Mouse (Mus musculus) forebrain, embryonic 13.5 days (tissue): ENCODE results near the gene Cdadc1. TPM values are rescaled to one million over a fixed set of nuclear protein-coding genes. Genes with fewer than 3 reads are reported as not detected.

Experiments
- ATAC-seq: fragments of 200-750 bp; cut with Nextera tagmentation; 2 replicates; pipeline ENCODE4 v1.8.0; 2017
- H3K27ac ChIP-seq: fragments of 300-500 bp; sonication (generic); 2 replicates; pipeline ENCODE4 v1.5.1; 2015; ENCODE audit warnings: inconsistent platforms, mild to moderate bottlenecking, moderate library complexity
- H3K27me3 ChIP-seq: fragments of 300-500 bp; sonication (generic); 2 replicates; pipeline ENCODE4 v1.6.1; 2015; ENCODE audit warnings: mild to moderate bottlenecking, inconsistent platforms
- H3K36me3 ChIP-seq: fragments of 300-500 bp; sonication (generic); 2 replicates; pipeline ENCODE4 v1.6.1; 2015; ENCODE audit warnings: mild to moderate bottlenecking, inconsistent platforms; ENCODE audit not compliant: poor library complexity, severe bottlenecking
- H3K4me1 ChIP-seq: fragments of 300-500 bp; sonication (generic); 2 replicates; pipeline ENCODE4 v1.6.1; 2015; ENCODE audit warnings: inconsistent platforms
- H3K4me2 ChIP-seq: fragments of 300-500 bp; sonication (generic); 2 replicates; pipeline ENCODE4 v1.6.1; 2015; ENCODE audit warnings: inconsistent platforms, mild to moderate bottlenecking, moderate library complexity
- H3K4me3 ChIP-seq: fragments of 300-500 bp; sonication (generic); 2 replicates; pipeline ENCODE4 v1.5.1; 2015; ENCODE audit warnings: mild to moderate bottlenecking, inconsistent platforms
- H3K9ac ChIP-seq: fragments of 300-500 bp; sonication (generic); 2 replicates; pipeline ENCODE4 v1.6.1; 2015; ENCODE audit warnings: mild to moderate bottlenecking, inconsistent platforms
- H3K9me3 ChIP-seq: fragments of 300-500 bp; sonication (generic); replicated peaks from 2 replicates; pipeline ENCODE4 v1.6.1; 2016; ENCODE audit warnings: inconsistent platforms
- WGBS: fragments of 180-500 bp; shearing (Covaris S2); methylation state at CpG from one replicate; pipeline ENCODE4 v1.1.7; 2015; 5-methylcytosine and 5-hydroxymethylcytosine counted together
- polyA plus RNA-seq: library from polyadenylated mRNA; unstranded; fragments of >200 nt; fragmentation: Nextera tagmentation; extraction: Ambion mirVana; gene quantifications from 2 replicates; pipeline ENCODE4 v1.2.1, GENCODE M21; 2015

The Cdadc1 gene
- polyA plus RNA-seq = 32.4 and 38.4 TPM in 2 replicates

- Histone ChIP-seq H3K27ac (peak within 1 kb of the TSS; percentile 61), H3K27me3 (0 out of 2 replicates have a peak, but pooled peaks cover 4% of the 10 kb centered on the region), H3K4me3 (peak within 1 kb of the TSS; percentile 92), H3K9ac (peak within 1 kb of the TSS; percentile 91), H3K36me3 (peaks cover 14% of the 10 kb centered on the region), H3K9me3 (no peaks in the 10 kb centered on the region), H3K4me1 (peaks cover 12% of the 10 kb centered on the region), H3K4me2 (peak within 1 kb of the TSS; percentile 91)
- ATAC-seq = peak; percentile 97
- WGBS = under 1% methylated on average over 46 of the region's 48 CpGs
These were observed at the start of gene Cdadc1 for GRCm38 (mm10) chr14:59597398-59598259. Cdadc1 (minus strand) TSS chr14:59597959.

DNA sequence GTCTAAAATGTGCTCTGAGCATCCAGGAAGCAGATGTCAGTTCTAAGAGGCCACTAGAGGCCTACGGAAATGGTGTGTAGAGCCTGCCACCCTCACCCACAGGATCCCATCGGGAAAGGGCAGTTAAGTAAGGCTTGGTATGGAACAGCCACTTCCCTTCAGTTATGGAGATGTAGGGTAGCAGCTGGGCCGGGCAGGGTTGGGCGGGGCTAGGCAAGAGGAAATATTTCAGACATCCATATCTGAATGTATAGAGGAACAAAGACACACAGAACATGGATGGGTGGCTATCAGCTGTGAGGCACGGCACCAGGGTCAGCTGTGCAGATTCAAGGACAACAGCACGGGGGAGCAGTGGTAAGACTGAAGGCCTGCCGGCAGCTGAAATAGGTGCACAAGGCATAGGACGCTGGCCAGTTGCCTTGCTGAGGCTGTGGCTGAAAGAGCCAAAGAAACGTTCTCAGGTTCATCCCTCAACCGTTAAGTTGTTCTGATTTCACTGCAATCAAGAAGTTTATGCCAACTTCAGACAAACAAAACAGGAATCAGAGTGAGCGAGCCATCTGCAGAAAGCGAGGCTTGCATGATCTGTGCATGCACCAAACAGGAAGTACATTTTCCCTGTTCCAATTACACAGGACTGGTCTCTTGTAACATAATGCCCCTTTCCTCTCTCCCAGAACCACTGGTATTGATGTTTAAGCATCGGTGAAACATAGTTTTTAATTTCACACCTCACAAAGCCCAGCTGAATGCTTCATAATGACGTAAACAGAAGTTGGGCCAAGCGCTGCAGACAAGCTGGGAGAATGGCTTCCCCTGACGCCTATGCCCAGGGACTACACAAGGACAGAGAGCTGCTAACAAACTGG, 49.3 kb upstream of the Cdadc1 start:
- H3K4me1 ChIP-seq = peaks cover 7% of the 10 kb centered on the region
- H3K9ac ChIP-seq = no peak overlapping the region
- WGBS = 76% methylated on average over 16 of the region's 16 CpGs
- no peak overlapping the region for H3K4me3 ChIP-seq
- no peaks in the 10 kb centered on the region for H3K27me3 ChIP-seq
- no peaks in the 10 kb centered on the region for H3K9me3 ChIP-seq
- H3K4me2 ChIP-seq = no peak overlapping the region
- ATAC-seq = no peak
- H3K36me3 ChIP-seq = no peaks in the 10 kb centered on the region
- H3K27ac ChIP-seq = no peak overlapping the region

DNA sequence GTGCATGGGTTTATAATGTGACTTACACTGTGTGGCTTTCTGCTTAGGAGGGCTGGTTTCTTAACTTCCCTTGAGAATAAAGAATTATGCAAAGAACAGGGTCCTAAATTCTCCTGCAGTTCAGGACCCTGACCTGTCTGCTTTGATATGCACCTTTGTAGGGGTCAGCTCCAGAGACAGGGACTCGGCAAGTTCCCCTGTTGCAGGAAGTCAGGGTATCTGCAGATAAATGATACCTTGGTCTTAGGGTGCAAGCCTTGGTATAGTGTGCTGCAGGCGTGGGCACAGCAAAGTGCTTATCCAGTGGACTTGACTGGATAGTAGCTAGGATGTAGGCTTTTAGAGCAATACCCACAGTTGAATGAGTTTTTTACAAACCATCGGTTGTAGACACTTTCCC, 47.1 kb upstream of the Cdadc1 start:
- Histone ChIP-seq H3K36me3 (no peaks in the 10 kb centered on the region), H3K27ac (no peak overlapping the region), H3K4me2 (no peak overlapping the region), H3K9me3 (no peaks in the 10 kb centered on the region), H3K4me1 (peaks cover 13% of the 10 kb centered on the region), H3K27me3 (no peaks in the 10 kb centered on the region), H3K9ac (no peak overlapping the region), H3K4me3 (no peak overlapping the region)
- WGBS = 90% methylated on average over 3 of the region's 3 CpGs
- ATAC-seq = no peak

GRCm38 (mm10) chr14:59644166-59644565, 46.4 kb upstream of the Cdadc1 start:
- H3K4me3 ChIP-seq = no peak overlapping the region
- no peak overlapping the region for H3K27ac ChIP-seq
- ATAC-seq = no peak
- peaks cover 19% of the 10 kb centered on the region for H3K4me1 ChIP-seq
- H3K4me2 ChIP-seq = no peak overlapping the region
- H3K27me3 ChIP-seq = no peaks in the 10 kb centered on the region
- H3K36me3 ChIP-seq = no peaks in the 10 kb centered on the region
- H3K9ac ChIP-seq = no peak overlapping the region
- WGBS = 81% methylated on average over 1 of the region's 1 CpGs
- H3K9me3 ChIP-seq = no peaks in the 10 kb centered on the region

- no peak for ATAC-seq
- 92% methylated on average over 12 of the region's 12 CpGs for WGBS
- no peaks in the 10 kb centered on the region for H3K36me3 ChIP-seq
- no peak overlapping the region for H3K27ac ChIP-seq
- no peak overlapping the region for H3K4me2 ChIP-seq
- H3K9ac ChIP-seq = no peak overlapping the region
- H3K4me3 ChIP-seq = no peak overlapping the region
- H3K27me3 ChIP-seq = no peaks in the 10 kb centered on the region
- peaks cover 19% of the 10 kb centered on the region for H3K4me1 ChIP-seq
- no peaks in the 10 kb centered on the region for H3K9me3 ChIP-seq
These were observed 45.8 kb upstream of the Cdadc1 start for GRCm38 (mm10) chr14:59643582-59643981.

- H3K27me3 ChIP-seq = no peaks in the 10 kb centered on the region
- H3K9me3 ChIP-seq = no peaks in the 10 kb centered on the region
- WGBS = 42% methylated on average over 5 of the region's 5 CpGs
- no peak overlapping the region for H3K27ac ChIP-seq
- H3K4me2 ChIP-seq = no peak overlapping the region
- ATAC-seq = no peak
- no peak overlapping the region for H3K4me3 ChIP-seq
- H3K9ac ChIP-seq = no peak overlapping the region
- peaks cover 19% of the 10 kb centered on the region for H3K4me1 ChIP-seq
- no peaks in the 10 kb centered on the region for H3K36me3 ChIP-seq
These were observed 44.1 kb upstream of the Cdadc1 start for GRCm38 (mm10) chr14:59641856-59642255.

GRCm38 (mm10) chr14:59638906-59639703, 41.3 kb upstream of the Cdadc1 start:
- Histone ChIP-seq H3K27ac (no peak overlapping the region), H3K27me3 (no peaks in the 10 kb centered on the region), H3K4me1 (peaks cover 19% of the 10 kb centered on the region), H3K4me2 (no peak overlapping the region), H3K4me3 (no peak overlapping the region), H3K9me3 (no peaks in the 10 kb centered on the region), H3K9ac (no peak overlapping the region), H3K36me3 (no peaks in the 10 kb centered on the region)
- 64% methylated on average over 7 of the region's 7 CpGs for WGBS
- no peak for ATAC-seq

- ATAC-seq = no peak
- H3K27me3 ChIP-seq = no peaks in the 10 kb centered on the region
- WGBS = 65% methylated on average over 9 of the region's 9 CpGs
- peaks cover 13% of the 10 kb centered on the region for H3K4me1 ChIP-seq
- H3K4me3 ChIP-seq = no peak overlapping the region
- no peak overlapping the region for H3K9ac ChIP-seq
- no peak overlapping the region for H3K4me2 ChIP-seq
- H3K36me3 ChIP-seq = peaks cover 38% of the 10 kb centered on the region
- no peak overlapping the region for H3K27ac ChIP-seq
- H3K9me3 ChIP-seq = no peaks in the 10 kb centered on the region
These were observed 36.2 kb upstream of the Cdadc1 start for GRCm38 (mm10) chr14:59633988-59634387.

DNA sequence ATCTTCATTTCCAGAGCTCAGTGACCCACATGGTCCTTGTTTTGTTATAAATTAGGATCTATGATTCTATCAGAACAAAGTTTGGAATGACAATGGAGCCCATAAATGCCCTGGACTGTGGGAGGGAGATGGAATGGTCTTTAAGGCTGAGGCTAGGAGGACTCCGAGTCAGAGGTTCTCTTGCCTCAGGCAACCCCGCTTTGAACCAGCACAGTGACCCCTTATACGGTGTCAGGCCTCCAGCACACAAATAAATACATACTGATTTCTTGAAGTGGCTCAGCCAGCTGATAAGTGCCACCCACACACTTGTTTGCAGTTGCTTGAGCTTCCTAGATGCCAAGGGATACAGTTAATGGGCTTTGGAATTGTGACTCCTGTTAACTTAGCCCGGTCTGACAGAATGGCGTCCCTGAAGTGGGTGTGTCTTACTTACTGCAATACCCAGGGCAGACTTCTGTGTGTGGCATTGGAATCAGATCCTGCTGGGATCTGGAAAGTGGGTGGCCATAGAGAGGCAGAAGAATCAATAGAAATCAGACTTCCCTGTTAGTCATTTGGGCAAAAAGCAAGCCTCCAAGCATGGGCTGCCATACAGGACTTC, 35.6 kb upstream of the Cdadc1 start:
- no peak for ATAC-seq
- H3K36me3 ChIP-seq = peaks cover 38% of the 10 kb centered on the region
- no peak overlapping the region for H3K4me3 ChIP-seq
- H3K27me3 ChIP-seq = no peaks in the 10 kb centered on the region
- H3K9ac ChIP-seq = no peak overlapping the region
- peaks cover 16% of the 10 kb centered on the region for H3K4me1 ChIP-seq
- 67% methylated on average over 5 of the region's 5 CpGs for WGBS
- H3K9me3 ChIP-seq = no peaks in the 10 kb centered on the region
- H3K27ac ChIP-seq = no peak overlapping the region
- no peak overlapping the region for H3K4me2 ChIP-seq

- no peaks in the 10 kb centered on the region for H3K27me3 ChIP-seq
- no peak overlapping the region for H3K9ac ChIP-seq
- 90% methylated on average over 6 of the region's 6 CpGs for WGBS
- H3K4me1 ChIP-seq = peaks cover 28% of the 10 kb centered on the region
- no peak overlapping the region for H3K27ac ChIP-seq
- no peak overlapping the region for H3K4me2 ChIP-seq
- no peak for ATAC-seq
- H3K4me3 ChIP-seq = no peak overlapping the region
- H3K36me3 ChIP-seq = peaks cover 38% of the 10 kb centered on the region
- no peaks in the 10 kb centered on the region for H3K9me3 ChIP-seq
These were observed 34.3 kb upstream of the Cdadc1 start for GRCm38 (mm10) chr14:59632067-59632466.

DNA sequence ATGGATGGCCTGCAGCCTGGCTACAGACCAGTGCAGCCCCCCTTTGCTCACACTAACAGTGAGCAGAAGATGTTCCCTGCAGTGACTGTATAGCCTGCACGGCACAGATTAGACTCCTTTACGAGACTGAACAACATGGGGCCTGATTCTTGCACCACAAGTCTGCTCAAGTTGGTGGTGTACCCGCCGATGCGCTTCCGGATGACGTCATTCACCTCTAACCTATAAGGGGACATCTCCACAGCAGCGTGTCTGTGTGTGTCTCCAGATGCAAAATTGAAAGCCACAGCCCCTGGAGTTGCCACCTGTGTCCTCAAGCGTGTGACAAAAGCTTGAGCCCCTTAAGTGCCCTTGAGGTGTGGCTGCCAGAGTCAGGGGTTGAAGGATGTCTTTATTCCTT, 32.3 kb upstream of the Cdadc1 start:
- 78% methylated on average over 9 of the region's 9 CpGs for WGBS
- Histone ChIP-seq H3K4me1 (peaks cover 41% of the 10 kb centered on the region), H3K36me3 (peaks cover 38% of the 10 kb centered on the region), H3K27me3 (no peaks in the 10 kb centered on the region), H3K4me2 (peak overlapping the region; percentile 77), H3K4me3 (no peak overlapping the region), H3K9ac (no peak overlapping the region), H3K27ac (no peak overlapping the region), H3K9me3 (no peaks in the 10 kb centered on the region)
- no peak for ATAC-seq
